Mouse (Mus musculus): ENCODE measurements around the gene Pip5kl1.

GRCm38 (mm10) chr2:32607262-32607947, 32.8 kb downstream of the Pip5kl1 start:
- TF ChIP-seq CTCF (IDR thresholded peaks at IDR 0.05; ENCODE audit: low read depth, low read length) (no peak), TAL1 (conservative IDR thresholded peaks at IDR 0.05; ENCODE audit: low read depth, low read length) (no peak), GATA2 (IDR thresholded peaks at IDR 0.05; ENCODE audit: borderline replicate concordance, low read depth, low read length) (no peak), GATA1 (IDR thresholded peaks at IDR 0.05; ENCODE audit: borderline replicate concordance, low read length) (no peak)
